Mouse (Mus musculus) liver, embryonic 14 days (tissue): ENCODE measurements around the gene Mrgpra6. TPM values are rescaled to one million over a fixed set of nuclear protein-coding genes. Genes with fewer than 3 reads are reported as not detected.

Experiments used
- polyA plus RNA-seq: library from polyadenylated mRNA; depleted of rRNA; stranded (reverse); fragments of >200 nt; gene quantifications from 2 replicates; pipeline ENCODE4 v1.2.3, GENCODE M21; 2012; rRNA removed

Mrgpra6 gene
- polyA plus RNA-seq = not detected in 2 replicates

DNA sequence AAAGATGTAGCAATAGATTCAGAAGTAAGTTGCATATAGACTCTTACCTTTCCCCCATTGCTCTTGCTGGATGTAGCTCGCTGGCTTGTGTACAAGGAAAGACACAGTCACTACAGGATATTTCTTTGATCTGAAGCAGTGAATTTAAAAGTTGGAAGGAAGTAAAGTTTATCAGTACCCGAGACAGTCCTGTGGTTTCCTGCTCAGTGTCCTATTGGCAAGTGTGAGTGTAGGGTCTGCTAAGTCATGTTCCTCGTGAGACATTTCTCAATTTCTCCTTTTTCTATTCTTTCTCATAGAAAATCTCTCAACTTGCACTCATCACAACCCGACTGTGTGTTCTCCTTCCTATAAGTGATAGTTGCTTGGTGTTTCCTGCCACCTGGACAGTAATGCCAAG, at the start of gene Mrgpra6:
Gene Mrgpra6 (minus strand): TSS at position 91 of the 400 bp plus-strand sequence.

DNA sequence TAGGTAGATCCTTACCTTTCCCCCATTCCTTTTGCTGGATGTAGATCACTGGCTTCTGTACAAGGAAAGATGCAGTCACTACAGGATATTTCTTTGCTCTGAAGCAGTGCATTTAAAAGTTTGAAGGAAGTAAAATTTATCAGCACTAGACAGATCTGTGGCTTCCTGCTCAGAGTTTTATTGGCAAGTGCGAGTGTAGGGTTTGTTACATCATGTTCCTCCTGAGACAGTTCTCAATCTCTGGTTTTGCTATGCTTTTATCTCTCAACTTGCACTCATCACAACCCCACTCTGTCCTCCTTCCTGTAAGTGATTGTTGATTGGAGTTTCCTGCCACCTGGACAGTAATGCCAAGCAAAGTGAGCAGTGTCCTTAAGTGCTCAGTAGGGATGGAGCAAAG, 48.0 kb upstream of the Mrgpra6 start, which contains the start of gene Mrgpra9:
Gene Mrgpra9 (minus strand): TSS at position 79 of the 400 bp plus-strand sequence.

Other genes starting within 250 kb of the Mrgpra6 start
- gene Uevld, start 246.4 kb downstream of the Mrgpra6 start, polyA plus RNA-seq = 4.0 and 4.6 TPM in 2 replicates
- gene Gm9999, start 221.3 kb downstream of the Mrgpra6 start, polyA plus RNA-seq = not detected in 2 replicates
- gene Spty2d1, start 196.5 kb downstream of the Mrgpra6 start, polyA plus RNA-seq = 6.1 and 7.1 TPM in 2 replicates
- gene Tmem86a, start 154.3 kb downstream of the Mrgpra6 start, polyA plus RNA-seq = 12.0 and 13.4 TPM in 2 replicates
- gene Ptpn5, start 71.2 kb downstream of the Mrgpra6 start, polyA plus RNA-seq = 0.01 and 0.02 TPM in 2 replicates
- gene Mrgpra9, start 47.9 kb upstream of the Mrgpra6 start, polyA plus RNA-seq = not detected in 2 replicates
- gene Mrgpra1, start 149.3 kb upstream of the Mrgpra6 start, polyA plus RNA-seq = not detected in 2 replicates
- gene Mrgpra2a, start 247.2 kb upstream of the Mrgpra6 start, polyA plus RNA-seq = 0.16 and 0.24 TPM in 2 replicates